Mouse (Mus musculus) cerebral cortex, adult 2 months (tissue): ENCODE results near the gene Gm11437.

ENCODE experiments used
- WGBS: fragments of 180-500 bp; shearing (Covaris S2); methylation state at CpG from one replicate; pipeline ENCODE4 v1.1.7; 2018; 5-methylcytosine and 5-hydroxymethylcytosine counted together

Gm11437 gene

GRCm38 (mm10) chr11:84167046-84167526, at the start of gene Gm11437:
Gene Gm11437 (minus strand): TSS chr11:84167476.
- 85% methylated on average over 5 of the region's 5 CpGs for WGBS

GRCm38 (mm10) chr11:84210876-84211275, 43.6 kb upstream of the Gm11437 start:
- 97% methylated on average over 6 of the region's 6 CpGs for WGBS

DNA sequence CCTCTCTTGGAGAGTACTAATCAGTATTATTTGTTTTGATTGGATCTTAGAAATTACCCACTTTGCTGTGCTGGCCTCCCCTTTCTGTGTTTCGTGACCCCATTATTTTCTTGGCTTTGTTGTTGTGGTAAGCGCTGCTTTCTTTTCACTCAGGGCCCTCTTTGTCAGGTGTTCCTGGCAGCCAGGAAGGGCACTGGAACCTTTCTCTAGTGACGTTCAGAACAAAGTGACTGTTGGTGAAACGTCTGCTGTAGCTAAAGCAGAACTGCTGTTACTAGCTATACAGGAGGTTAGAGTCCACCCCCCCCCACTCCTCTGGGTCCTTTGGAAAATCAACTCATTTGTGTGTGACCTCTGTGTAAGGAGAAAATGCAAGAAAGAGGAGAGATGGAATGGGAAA, 38.5 kb upstream of the Gm11437 start:
- 57% methylated on average over 4 of the region's 4 CpGs for WGBS

GRCm38 (mm10) chr11:84197607-84198402, 30.5 kb upstream of the Gm11437 start:
- 52% methylated on average over 3 of the region's 3 CpGs for WGBS

DNA sequence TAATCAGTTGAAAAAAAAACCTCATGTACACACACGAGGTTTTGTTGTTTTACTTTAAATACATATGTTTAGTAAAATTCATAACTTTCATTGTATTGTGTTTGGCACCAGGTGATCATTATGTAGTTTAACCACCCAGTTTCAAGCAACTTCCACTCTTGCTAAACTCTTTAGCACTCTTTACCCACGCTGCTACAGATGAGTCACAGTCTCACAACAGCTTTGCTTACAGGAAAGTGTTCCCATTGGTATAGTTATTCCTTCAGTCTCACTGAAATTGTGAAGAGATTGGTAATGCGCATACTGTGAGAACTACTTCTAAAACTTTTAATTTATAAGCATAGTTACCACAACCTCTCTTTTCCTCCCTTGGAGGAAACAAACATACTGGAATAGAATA, 27.5 kb upstream of the Gm11437 start:
- WGBS, result 53% methylated on average over 3 of the region's 3 CpGs

DNA sequence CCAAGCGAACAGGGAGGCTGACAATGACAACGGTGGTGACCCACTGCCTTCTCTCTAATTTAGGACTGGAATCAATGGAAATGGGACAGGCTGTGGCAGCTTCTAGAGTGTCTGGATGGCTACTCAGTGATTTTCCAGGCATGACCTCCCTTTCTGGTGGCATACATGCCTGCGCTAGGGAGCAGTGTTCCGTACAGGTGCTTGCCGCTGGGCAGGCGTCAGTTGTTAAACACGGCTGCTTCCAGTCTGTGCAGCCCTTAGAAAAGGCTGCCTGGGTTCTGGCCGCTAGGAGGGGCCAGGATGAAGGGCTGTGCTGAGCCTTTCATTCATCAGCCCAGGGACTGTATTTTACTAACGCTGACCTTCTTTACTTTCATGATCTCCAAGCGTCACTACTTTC, 26.0 kb upstream of the Gm11437 start:
- WGBS, result 64% methylated on average over 10 of the region's 10 CpGs

DNA sequence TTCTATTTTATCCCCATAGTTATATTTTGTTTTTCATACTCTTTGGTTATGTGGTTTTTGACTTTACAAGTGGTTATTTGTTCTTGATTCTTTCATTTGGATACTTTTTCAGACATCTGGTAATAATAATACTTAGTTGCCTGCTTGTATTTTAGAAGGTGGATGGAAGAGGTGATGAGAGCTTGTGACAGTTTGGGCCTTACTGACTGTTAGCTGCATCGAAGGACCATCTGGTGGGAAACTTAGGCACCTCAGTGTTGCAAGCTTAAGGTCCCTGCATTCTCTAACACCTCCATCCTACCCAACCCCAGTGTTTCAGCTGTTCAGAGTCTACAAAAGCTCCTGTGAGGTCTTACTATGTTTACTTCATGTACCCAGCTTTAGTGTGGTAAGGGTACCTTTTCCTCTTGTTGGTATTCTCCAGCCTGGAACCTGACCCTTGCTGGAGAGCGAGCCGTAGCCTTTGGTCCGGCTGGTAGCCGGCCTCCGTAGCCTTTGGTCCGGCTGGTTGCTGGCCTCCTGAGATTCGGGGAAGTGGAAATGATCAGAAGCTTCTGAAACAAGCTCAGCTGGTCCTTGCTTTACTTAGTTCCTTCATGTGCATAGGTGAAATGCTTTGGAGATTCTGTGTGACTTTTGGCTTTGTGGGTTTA, 23.4 kb upstream of the Gm11437 start:
- WGBS, result 95% methylated on average over 8 of the region's 8 CpGs

DNA sequence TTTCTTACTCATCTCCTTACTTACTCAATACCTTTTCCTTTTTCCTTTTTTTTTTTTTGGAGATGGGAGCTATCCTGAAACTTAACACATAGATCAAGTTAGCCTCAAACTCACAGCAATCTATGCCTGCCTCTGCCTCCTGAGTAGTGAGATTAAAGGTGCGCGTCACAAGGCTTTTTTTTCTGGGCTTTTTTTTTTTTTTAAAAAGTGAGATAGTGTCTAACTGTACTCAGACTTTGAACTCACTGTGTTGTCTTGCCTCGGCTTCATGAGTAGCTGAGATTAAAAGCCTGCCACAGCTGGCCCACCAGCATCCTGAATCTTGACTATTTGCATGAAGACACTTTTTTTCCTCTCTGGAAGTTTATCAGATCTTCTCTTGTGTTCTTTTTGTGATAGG, 21.3 kb upstream of the Gm11437 start:
- WGBS, result 88% methylated on average over 3 of the region's 3 CpGs

- 62% methylated on average over 2 of the region's 2 CpGs for WGBS
These were observed 14.0 kb upstream of the Gm11437 start for GRCm38 (mm10) chr11:84181286-84181685.

DNA sequence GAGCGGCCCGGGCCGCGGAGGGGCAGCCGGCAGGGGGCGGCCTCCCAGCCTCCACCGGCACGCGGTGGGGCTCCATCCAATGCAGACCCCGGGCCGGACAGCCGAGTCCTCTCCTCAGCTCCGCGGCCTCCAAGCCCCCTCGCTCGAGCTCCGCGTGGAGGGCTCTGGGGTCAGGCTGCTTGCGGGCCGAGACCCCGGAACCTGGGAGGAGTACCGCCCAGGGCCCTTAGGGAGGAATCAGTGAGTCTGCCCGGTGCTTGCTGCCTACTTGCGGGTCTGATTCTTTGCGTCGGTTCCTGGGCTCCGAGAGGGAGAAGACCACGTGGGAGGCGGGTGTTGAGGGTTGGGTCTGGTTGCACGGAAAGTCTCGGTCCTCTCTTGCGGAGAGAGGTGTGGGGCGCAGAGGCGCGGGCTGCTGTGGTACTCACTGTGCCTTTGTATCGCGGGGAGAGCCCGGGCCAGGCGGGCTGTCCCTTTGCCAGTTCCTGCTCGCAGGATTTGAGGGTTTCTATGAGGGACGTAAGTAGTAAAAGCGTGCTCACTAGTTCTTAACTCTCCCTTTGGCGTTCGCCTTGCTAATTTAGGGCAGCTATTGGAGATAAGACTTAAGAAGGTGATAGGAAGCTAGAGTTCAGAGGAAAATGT, 12.8 kb upstream of the Gm11437 start:
- under 1% methylated on average over 43 of the region's 44 CpGs for WGBS

DNA sequence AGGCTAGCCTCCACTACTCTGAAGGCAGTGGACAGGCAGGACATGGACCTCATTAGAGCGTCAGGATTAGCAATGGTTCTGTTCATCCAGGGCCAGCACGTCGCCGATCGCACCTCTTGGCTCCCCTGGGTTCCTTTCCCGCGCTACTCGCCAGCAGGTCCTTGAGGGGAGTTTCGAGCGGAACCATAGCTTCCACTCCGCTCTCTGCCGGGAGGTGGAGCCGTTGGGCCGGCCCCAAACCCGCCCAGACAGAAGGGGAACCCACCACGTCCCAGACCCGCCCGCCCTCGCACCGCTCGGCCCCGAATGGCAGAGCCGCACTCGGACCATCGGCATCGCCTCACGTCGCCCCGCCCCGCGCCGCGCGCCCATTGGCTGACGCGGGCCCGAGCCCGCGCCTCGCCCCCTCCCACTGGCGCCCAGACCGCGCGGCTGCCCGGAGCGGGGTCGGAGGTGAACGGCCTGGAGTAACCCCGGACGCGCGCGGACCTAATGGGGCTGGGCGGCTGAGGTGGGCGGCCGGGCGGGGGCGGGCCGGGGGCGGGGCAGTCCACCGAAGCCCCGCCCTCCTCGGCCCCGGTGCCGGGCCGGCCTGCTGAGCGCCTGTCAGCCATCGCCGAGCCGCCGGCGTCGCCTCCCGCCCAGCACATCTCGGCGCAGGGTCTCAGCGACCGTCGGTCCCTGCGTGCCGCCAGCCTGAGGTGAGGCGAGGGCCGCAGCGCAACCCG, 12.1 kb upstream of the Gm11437 start:
- WGBS, result under 1% methylated on average over 79 of the region's 85 CpGs

DNA sequence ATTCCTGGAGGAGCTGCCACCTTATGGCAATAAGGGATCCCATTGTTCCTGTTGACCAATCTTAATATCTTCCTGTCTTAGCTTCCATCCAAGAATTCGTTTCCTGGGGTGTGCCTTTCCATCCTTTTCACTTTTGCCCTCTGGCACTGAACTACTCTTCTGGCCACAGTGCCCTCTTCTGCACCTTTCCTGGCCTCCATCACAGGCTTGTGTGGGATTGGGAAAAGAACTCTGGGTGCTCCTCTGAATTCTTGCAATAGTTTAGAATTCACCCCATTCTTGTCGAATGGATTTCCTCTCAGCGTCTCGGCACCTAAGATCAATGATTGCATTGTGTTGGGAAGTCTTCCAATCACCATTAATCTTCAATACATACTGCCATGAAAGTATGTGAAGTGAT, 11.3 kb upstream of the Gm11437 start:
- 42% methylated on average over 4 of the region's 4 CpGs for WGBS

DNA sequence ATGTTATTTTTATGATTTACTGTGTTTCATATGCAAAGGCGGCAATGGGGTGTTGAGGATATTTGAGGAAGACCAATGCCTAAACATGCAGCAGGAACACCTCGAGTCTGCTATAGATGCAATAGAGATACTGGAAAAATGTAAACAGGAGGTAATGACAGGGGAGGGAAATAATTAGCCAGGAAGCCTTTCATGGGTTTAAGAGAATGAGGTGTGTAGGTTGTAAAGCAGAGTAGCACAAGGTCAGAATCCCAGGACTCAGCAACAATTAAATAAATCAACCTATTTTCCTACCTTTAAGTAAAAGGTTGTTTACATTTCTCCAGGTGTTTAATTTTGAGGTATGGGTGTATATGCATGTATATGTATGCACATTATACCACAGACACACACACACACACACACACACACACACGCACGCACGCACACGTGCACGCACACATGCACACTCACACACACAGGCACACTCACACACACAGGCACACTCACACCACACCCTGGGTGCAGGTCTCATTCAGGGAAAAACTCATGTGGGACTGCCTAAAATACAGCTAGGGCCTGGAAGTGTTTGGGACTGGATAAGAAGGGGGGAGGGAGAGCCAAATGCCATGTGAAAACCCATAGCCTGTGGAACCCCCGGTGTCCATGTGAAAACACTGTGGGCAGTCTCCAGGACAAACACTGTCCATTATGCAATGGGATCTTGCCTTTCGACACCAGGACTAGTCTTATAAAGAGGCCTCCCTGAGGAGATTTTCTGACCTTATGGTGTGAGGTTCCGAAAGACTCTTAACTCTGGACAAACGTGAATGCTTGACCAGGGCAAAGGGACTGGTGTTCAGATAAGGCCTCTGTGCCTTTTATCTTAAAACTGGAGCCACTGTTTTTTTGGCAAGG, 5.5 kb upstream of the Gm11437 start:
- WGBS, result 83% methylated on average over 11 of the region's 11 CpGs

- WGBS, result 13% methylated on average over 7 of the region's 7 CpGs
These were observed 1.5 kb upstream of the Gm11437 start for GRCm38 (mm10) chr11:84168701-84169288.

DNA sequence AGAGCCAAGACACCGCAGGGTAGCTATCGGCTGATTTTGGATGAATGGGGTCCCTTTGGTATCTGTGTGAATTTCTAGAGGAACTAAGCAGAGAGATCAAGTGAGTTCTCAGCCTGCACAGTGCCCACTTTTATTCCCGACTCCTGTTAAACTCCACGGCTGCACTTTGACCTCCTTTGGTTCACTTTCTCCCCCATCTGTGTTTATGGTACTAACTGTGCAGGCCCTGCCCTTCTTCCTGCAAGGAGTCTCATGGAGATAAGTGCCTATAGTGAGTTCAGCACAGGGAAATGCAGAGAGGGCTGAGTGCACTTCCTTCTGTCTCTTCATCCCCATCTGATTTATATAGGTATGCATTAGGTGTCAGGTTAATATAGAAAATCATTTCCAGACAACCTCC, 2.7 kb downstream of the Gm11437 start:
- 74% methylated on average over 4 of the region's 4 CpGs for WGBS

DNA sequence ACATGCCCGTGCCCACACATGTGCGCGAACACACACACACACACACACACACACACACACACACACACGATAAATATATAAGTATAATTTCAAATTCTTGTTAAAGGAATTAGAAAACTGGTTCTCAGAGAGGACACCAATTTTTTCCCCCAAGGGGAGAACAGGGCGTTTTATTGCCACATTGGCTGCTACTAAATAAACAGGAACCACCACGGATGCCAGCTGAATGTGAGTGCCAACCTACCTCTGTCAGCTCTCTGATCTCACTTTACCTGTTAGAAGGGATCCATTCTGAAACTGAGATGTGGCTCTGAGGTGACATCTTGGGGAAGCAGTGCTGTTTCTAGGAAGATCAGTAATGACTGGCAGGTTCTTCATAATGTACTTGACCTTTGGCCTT, 3.2 kb downstream of the Gm11437 start:
- 85% methylated on average over 6 of the region's 6 CpGs for WGBS

- WGBS, result 90% methylated on average over 4 of the region's 4 CpGs
These were observed 10.6 kb downstream of the Gm11437 start for GRCm38 (mm10) chr11:84156535-84157262.

- 79% methylated on average over 2 of the region's 2 CpGs for WGBS
These were observed 16.4 kb downstream of the Gm11437 start for GRCm38 (mm10) chr11:84150884-84151283.

DNA sequence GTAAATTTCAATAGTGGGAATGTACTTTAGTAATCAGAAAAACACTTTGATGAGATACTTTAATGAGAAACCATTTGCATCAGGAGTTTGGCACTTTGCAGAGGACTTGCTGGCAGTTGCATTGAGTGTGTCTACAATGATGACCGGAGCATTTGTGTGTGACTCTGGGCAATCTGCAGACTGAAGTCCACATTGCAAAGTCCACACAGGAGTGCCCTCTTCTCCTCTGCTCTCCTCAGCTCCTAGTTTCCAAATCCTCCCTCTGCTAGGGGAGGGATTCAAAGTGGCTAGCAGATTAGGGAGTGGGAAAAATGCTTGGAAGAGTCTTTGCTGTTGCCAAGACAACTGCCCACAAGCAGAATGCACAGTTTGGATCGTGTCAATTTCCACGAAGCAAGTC, 21.2 kb downstream of the Gm11437 start:
- 41% methylated on average over 3 of the region's 3 CpGs for WGBS
